Comparison of ENCODE assay signal across 12 mouse cellular contexts in genomic region chr3:102445567-102445966, GRCm38 (mm10). TPM values are rescaled to one million over a fixed set of nuclear protein-coding genes. Genes with fewer than 3 reads are reported as not detected.
A peak's percentile ranks its signal among the peaks of the same experiment; 100 is the strongest.
DNase-seq lines count a peak whose midpoint lies in the region; ATAC-seq and TF ChIP-seq lines count a peak whose summit lies in the region.
"Had no signal": no experiment of that assay in that cellular context is flagged by ENCODE, and none has a peak within 500 bp of the region (broad histone marks: within the 10 kb centered on the region; RNA-seq: fewer than 3 reads in every experiment).

No protein-coding gene starts in this region.

- 67% methylated on average over 3 of the region's 3 CpGs for WGBS in kidney, embryonic 14.5 days
- WGBS in kidney, postnatal 0 days, result 62% methylated on average over 3 of the region's 3 CpGs

- no peak overlapping the region for H3K4me2 ChIP-seq in kidney, embryonic 14.5 days (replicated peaks; ENCODE audit: low read depth, low read length)
- H3K4me2 ChIP-seq in kidney, postnatal 0 days (ENCODE audit: low read length), result no peak overlapping the region
- H3K4me2 ChIP-seq: stomach, embryonic 15.5 days had no signal

- H3K27ac ChIP-seq in kidney, embryonic 14.5 days (ENCODE audit: low read depth, low read length), result no peak overlapping the region
- H3K27ac ChIP-seq in kidney, postnatal 0 days, result no peak overlapping the region
- H3K27ac ChIP-seq: left cerebral cortex, adult 2 months; stomach, embryonic 15.5 days had no signal

- peak; percentile 52 for DNase-seq in kidney, adult 18-20 months
- DNase-seq in gastrocnemius, postnatal 14 days, result peak; percentile 30
- peak; percentile 21 for DNase-seq in kidney, postnatal 0 days (ENCODE audit: low spot score)
- peak; percentile 54 for DNase-seq in ovary, postnatal 36 days (ENCODE audit: low spot score)
- no peak for DNase-seq in thymus, postnatal 36 days

- H3K9ac ChIP-seq in kidney, embryonic 14.5 days (ENCODE audit: low read depth, low read length), result no peak overlapping the region
- no peak overlapping the region for H3K9ac ChIP-seq in kidney, postnatal 0 days (ENCODE audit: low read depth, low read length)
- H3K9ac ChIP-seq: stomach, embryonic 15.5 days had no signal

- intact Hi-C loops in gastrocnemius, postnatal 14 days (cut with DNase I; ENCODE audit: low total_unique reads), result no loop called here

- no peak overlapping the region for H3K4me3 ChIP-seq in kidney, embryonic 14.5 days (ENCODE audit: low read length)
- H3K4me3 ChIP-seq in kidney, postnatal 0 days (replicated peaks; ENCODE audit: low read depth, low read length), result no peak overlapping the region
- H3K4me3 ChIP-seq: left cerebral cortex, adult 2 months; stomach, embryonic 15.5 days had no signal

- H3K4me1 ChIP-seq in kidney, embryonic 14.5 days (ENCODE audit: control insufficient read depth, insufficient read depth, low read length), result no peaks in the 10 kb centered on the region
- H3K4me1 ChIP-seq in kidney, postnatal 0 days (replicated peaks; ENCODE audit: insufficient read depth, low read length), result no peaks in the 10 kb centered on the region
- H3K4me1 ChIP-seq: stomach, embryonic 15.5 days had no signal

- peaks cover 4% of the 10 kb centered on the region; the same call in 1 of the 2 replicates for H3K9me3 ChIP-seq in kidney, embryonic 14.5 days (ENCODE audit: control insufficient read depth, low read length)
- no peaks in the 10 kb centered on the region for H3K9me3 ChIP-seq in kidney, postnatal 0 days (replicated peaks; ENCODE audit: low read length)
- H3K9me3 ChIP-seq: stomach, embryonic 15.5 days had no signal

- no peaks in the 10 kb centered on the region for H3K27me3 ChIP-seq in kidney, embryonic 14.5 days (ENCODE audit: control insufficient read depth, insufficient read depth, low read length)
- H3K27me3 ChIP-seq in kidney, postnatal 0 days (ENCODE audit: insufficient read depth, low read length), result no peaks in the 10 kb centered on the region
- H3K27me3 ChIP-seq: stomach, embryonic 15.5 days had no signal

- no peak for TF ChIP-seq CTCF in kidney, postnatal 0 days (IDR thresholded peaks at IDR 0.05; ENCODE audit: low read depth)

- H3K36me3 ChIP-seq in kidney, embryonic 14.5 days (ENCODE audit: control insufficient read depth, insufficient read depth, low read length), result no peaks in the 10 kb centered on the region
- H3K36me3 ChIP-seq in kidney, postnatal 0 days (ENCODE audit: insufficient read depth, low read length), result no peaks in the 10 kb centered on the region
- H3K36me3 ChIP-seq: stomach, embryonic 15.5 days had no signal

- no peak for ATAC-seq in kidney, embryonic 14.5 days (ENCODE audit: low FRiP score, low TSS enrichment)
- ATAC-seq in kidney, postnatal 0 days (replicated peaks; ENCODE audit: low FRiP score, low read depth), result no peak
- no peak for ATAC-seq in inflammation-experienced regulatory T-cells, adult 6 months

RNA-seq across cellular contexts. Expression of gene Ngf, which starts 24.2 kb away (rescaled TPM):
- 1.6 and 2.7 TPM in 2 replicates for polyA plus RNA-seq in kidney, embryonic 14.5 days (2014; fragmentation: Nextera tagmentation; extraction: Ambion mirVana)
- total RNA-seq in gastrocnemius, postnatal 14 days (2021), result under 1 TPM; 0.75 to 0.96 TPM
- 3.0 TPM in 2 replicates for polyA plus RNA-seq in kidney, postnatal 0 days (2015; fragmentation: Nextera tagmentation; extraction: Ambion mirVana)
- polyA plus RNA-seq in inflammation-experienced regulatory T-cells, adult 6 months (2017; shearing (Covaris generic)), result under 1 TPM in 1 of 3 experiments, not detected in 2; 0.51 TPM
- total RNA-seq: common myeloid progenitor, adult 5-6 weeks; hematopoietic stem cell, adult 5-6 weeks; monocyte, adult 5-6 weeks had no signal

Comparison
In these comparisons a context has a peak if more than half of its experiments do, and no peak if none do; other contexts are left out.
1. DNase-seq: peak in kidney, adult 18-20 months (single experiment), gastrocnemius, postnatal 14 days (single experiment), kidney, postnatal 0 days (single experiment) and ovary, postnatal 36 days (single experiment); none in thymus, postnatal 36 days (0 of 2).